Mouse (Mus musculus) R1 (cell line): Measurements from ENCODE around the gene Rnps1.
"Not testable (repeated sequence)": the region's sequence is repeated elsewhere in the genome, so short reads cannot be mapped to it uniquely, and the experiment has no call there.

ENCODE experiments used
- DNase-seq: peaks from one replicate; pipeline ENCODE4 v3.0.0-alpha.2; 2018; ENCODE audit warnings: low read depth, low spot score

Rnps1 gene

GRCm38 (mm10) chr17:24427170-24427557 is 12.8 kb downstream of the Rnps1 start:
- DNase-seq: peak; percentile 59

GRCm38 (mm10) chr17:24429201-24429983 is 15.0 kb downstream of the Rnps1 start:
- no peak for DNase-seq

- DNase-seq: peak; percentile 55
Measured at GRCm38 (mm10) chr17:24437016-24437415, 22.7 kb downstream of the Rnps1 start.

- DNase-seq: no peak
Measured at GRCm38 (mm10) chr17:24440377-24440776, 26.0 kb downstream of the Rnps1 start.

- DNase-seq: peak; percentile 60
Measured at GRCm38 (mm10) chr17:24441148-24441547, 26.8 kb downstream of the Rnps1 start.

- no peak for DNase-seq
Measured at GRCm38 (mm10) chr17:24442107-24442506, 27.7 kb downstream of the Rnps1 start.

GRCm38 (mm10) chr17:24442632-24443155 is 28.3 kb downstream of the Rnps1 start, which contains the start of gene Dnase1l2:
TSS of gene Dnase1l2 (minus strand) at chr17:24443105.
- DNase-seq: no peak

GRCm38 (mm10) chr17:24443409-24443808 is 29.0 kb downstream of the Rnps1 start:
- no peak for DNase-seq

- no peak for DNase-seq
Measured at GRCm38 (mm10) chr17:24446590-24446989, 32.2 kb downstream of the Rnps1 start.

- DNase-seq: no peak
Measured at GRCm38 (mm10) chr17:24449507-24449906, 35.1 kb downstream of the Rnps1 start.

GRCm38 (mm10) chr17:24451220-24451619 is 36.9 kb downstream of the Rnps1 start:
- no peak for DNase-seq

- no peak for DNase-seq
Measured at GRCm38 (mm10) chr17:24453372-24453771, 39.0 kb downstream of the Rnps1 start.

- DNase-seq: no peak
Measured at GRCm38 (mm10) chr17:24454218-24454755, 39.9 kb downstream of the Rnps1 start.

- peak; percentile 100 for DNase-seq
Measured at GRCm38 (mm10) chr17:24454756-24455522, 40.6 kb downstream of the Rnps1 start.

GRCm38 (mm10) chr17:24455523-24456206 is 41.3 kb downstream of the Rnps1 start:
- DNase-seq: not testable (repeated sequence)

GRCm38 (mm10) chr17:24461580-24461979 is 47.2 kb downstream of the Rnps1 start:
- DNase-seq: peak; percentile 78

- no peak for DNase-seq
Measured at GRCm38 (mm10) chr17:24462932-24463331, 48.6 kb downstream of the Rnps1 start.

- peak; percentile 83 for DNase-seq
Measured at GRCm38 (mm10) chr17:24463374-24464133, 49.2 kb downstream of the Rnps1 start.

- peak; percentile 62 for DNase-seq
Measured at GRCm38 (mm10) chr17:24468636-24469246, 54.4 kb downstream of the Rnps1 start.

GRCm38 (mm10) chr17:24469336-24469909 is 55.1 kb downstream of the Rnps1 start:
- no peak for DNase-seq
